Mouse (Mus musculus): ENCODE measurements at regions not wholly inside any gene's neighbourhood (a gene's known extent, or its start where the extent isn't known, plus 50 kb on each side); places are given as distances from the start of the nearest gene placed in this dataset.

DNA sequence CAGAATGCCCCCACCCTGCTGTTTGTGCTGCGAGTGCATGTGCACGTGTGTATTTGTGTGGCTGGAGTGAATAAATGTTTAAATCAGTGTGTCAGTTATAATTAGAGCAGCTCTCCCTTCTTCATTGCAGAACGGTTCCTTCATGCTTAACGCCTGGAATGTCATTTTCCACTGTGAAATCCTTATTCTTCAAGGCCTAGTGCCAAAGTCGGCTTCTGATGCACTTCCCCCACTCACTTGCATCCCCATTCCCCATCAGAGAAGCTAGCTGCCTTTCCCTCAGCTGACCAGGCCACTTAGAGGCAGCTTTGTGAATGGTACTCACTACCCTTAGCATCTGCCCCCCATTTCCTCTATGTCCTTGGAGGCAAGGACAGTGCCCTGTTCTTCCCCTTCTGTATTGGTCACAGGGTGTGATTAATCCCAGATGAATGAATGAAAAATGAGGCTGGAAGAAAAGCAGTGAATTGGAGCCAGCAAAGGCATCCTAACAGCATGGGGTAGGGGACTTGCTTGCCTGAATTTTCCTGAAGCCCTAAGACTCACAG is 162.6 kb downstream of the H2al1j start:
- TF ChIP-seq CTCF (conservative IDR thresholded peaks at IDR 0.05; ENCODE audit: insufficient read depth, insufficient read length, low read depth, low read length) (no peak), POLR2A (IDR thresholded peaks at IDR 0.05; ENCODE audit: low read depth, low read length) (no peak)
